Mouse (Mus musculus): ENCODE measurements around the gene Srgap3.

GRCm38 (mm10) chr6:112948416-112948815 is 1.4 kb upstream of the Srgap3 start:
- TF ChIP-seq CTCF (conservative IDR thresholded peaks at IDR 0.05; ENCODE audit: low read length): no peak
- no peak for TF ChIP-seq NANOG (IDR thresholded peaks at IDR 0.05; ENCODE audit: borderline replicate concordance, low read length)

Data from E14TG2a.4 (cell line).